Mouse (Mus musculus): ENCODE results near the gene Lman1l. TPM values are rescaled to one million over a fixed set of nuclear protein-coding genes. Genes with fewer than 3 reads are reported as not detected.

The Lman1l gene
- polyA plus RNA-seq, 1 experiment from 2014 or later: not detected

- 67% methylated on average over 8 of the region's 8 CpGs for WGBS
- Histone ChIP-seq H3K9ac (no peak overlapping the region), H3K4me1 (no peaks in the 10 kb centered on the region), H3K4me3 (replicated peaks) (no peak overlapping the region), H3K27ac (replicated peaks) (no peak overlapping the region), H3K4me2 (replicated peaks) (no peak overlapping the region), H3K27me3 (no peaks in the 10 kb centered on the region), H3K9me3 (replicated peaks) (no peaks in the 10 kb centered on the region), H3K36me3 (no peaks in the 10 kb centered on the region)
- ATAC-seq (ENCODE audit: insufficient number of reproducible peaks, low FRiP score, low TSS enrichment, low read depth): no peak; the same call in 1 of the 2 replicates
Observed at GRCm38 (mm10) chr9:57617556-57618169, 2.9 kb downstream of the Lman1l start.

DNA sequence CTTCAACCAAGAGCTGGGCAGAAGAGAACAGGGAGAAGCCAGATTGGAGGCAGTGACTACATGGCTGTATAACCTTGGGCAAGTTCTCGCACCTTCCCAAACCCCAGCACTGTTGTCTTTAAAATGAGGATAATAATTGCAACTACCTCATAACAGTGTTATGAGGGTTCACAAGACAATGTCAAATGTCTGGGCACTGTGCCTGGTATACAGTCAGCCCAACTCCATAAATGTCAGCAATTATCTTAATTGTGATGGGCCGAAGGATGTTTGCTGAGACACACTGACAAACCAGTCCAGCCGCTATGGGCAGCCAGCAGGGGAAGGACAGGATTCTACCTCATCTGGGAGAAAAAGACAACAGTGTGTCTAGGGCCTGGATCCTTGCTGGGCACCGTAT is 5.8 kb downstream of the Lman1l start:
- H3K36me3 ChIP-seq: no peaks in the 10 kb centered on the region
- ATAC-seq (ENCODE audit: insufficient number of reproducible peaks, low FRiP score, low TSS enrichment, low read depth): no peak
- H3K4me3 ChIP-seq (replicated peaks): no peak overlapping the region
- H3K9ac ChIP-seq: no peak overlapping the region
- H3K27me3 ChIP-seq: no peaks in the 10 kb centered on the region
- no peaks in the 10 kb centered on the region for H3K9me3 ChIP-seq (replicated peaks)
- H3K27ac ChIP-seq (replicated peaks): no peak overlapping the region
- H3K4me1 ChIP-seq: no peaks in the 10 kb centered on the region
- no peak overlapping the region for H3K4me2 ChIP-seq (replicated peaks)
- WGBS: 70% methylated on average over 4 of the region's 4 CpGs

DNA sequence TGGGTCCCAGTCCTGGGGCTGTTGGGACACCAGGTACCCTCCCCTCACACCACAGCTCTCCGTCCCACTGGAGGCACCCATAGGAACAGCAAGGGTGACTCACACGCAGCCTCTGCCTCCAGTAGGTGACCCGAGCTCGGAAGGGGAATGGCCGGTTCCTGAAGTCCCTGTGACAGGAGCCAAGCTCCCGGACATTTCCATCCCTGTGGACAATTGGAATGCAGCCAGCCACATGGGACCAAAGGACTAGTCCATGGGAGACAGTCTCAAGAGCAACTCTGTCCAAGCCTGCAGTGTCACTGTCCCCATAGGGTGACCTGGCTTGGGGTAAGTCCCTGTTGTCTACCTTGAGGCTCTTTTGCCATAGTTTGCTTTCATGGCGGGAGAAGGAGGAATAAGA is 6.6 kb downstream of the Lman1l start:
- no peak for ATAC-seq (ENCODE audit: insufficient number of reproducible peaks, low FRiP score, low TSS enrichment, low read depth)
- H3K9me3 ChIP-seq (replicated peaks): no peaks in the 10 kb centered on the region
- WGBS: 77% methylated on average over 7 of the region's 7 CpGs
- no peaks in the 10 kb centered on the region for H3K36me3 ChIP-seq
- H3K9ac ChIP-seq: no peak overlapping the region
- H3K27me3 ChIP-seq: no peaks in the 10 kb centered on the region
- H3K4me2 ChIP-seq (replicated peaks): no peak overlapping the region
- H3K4me1 ChIP-seq: no peaks in the 10 kb centered on the region
- no peak overlapping the region for H3K4me3 ChIP-seq (replicated peaks)
- H3K27ac ChIP-seq (replicated peaks): no peak overlapping the region

DNA sequence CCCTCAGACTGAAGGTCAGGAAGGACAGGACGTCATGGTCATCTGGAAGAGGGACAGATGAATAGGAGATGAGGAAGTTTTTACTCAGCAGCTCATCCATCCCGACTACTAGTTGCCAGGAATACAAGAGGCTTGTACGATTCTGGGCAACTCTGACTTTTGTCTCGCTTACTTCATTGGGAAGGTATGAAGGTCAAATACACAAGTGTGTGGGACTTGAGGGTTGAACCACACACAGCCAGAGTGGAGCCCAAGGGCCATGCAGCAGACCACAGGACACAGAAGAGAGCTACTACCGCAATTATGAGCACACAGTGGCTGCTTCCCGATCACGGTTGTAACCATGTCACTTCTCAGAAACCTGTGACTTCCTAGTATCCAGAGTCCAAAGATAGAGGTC is 8.0 kb downstream of the Lman1l start:
- Histone ChIP-seq H3K27ac (replicated peaks) (no peak overlapping the region), H3K36me3 (no peaks in the 10 kb centered on the region), H3K9ac (no peak overlapping the region), H3K27me3 (0 out of 2 replicates have a peak, but pooled peaks cover 4% of the 10 kb centered on the region), H3K9me3 (replicated peaks) (no peaks in the 10 kb centered on the region), H3K4me3 (replicated peaks) (no peak overlapping the region), H3K4me2 (replicated peaks) (no peak overlapping the region), H3K4me1 (no peaks in the 10 kb centered on the region)
- ATAC-seq (ENCODE audit: insufficient number of reproducible peaks, low FRiP score, low TSS enrichment, low read depth): no peak
- 78% methylated on average over 7 of the region's 7 CpGs for WGBS

- Histone ChIP-seq H3K9me3 (replicated peaks) (no peaks in the 10 kb centered on the region), H3K4me1 (peaks cover 4% of the 10 kb centered on the region), H3K27me3 (peaks cover 19% of the 10 kb centered on the region), H3K4me2 (replicated peaks) (no peak overlapping the region), H3K36me3 (no peaks in the 10 kb centered on the region), H3K9ac (no peak overlapping the region), H3K4me3 (replicated peaks) (no peak overlapping the region), H3K27ac (replicated peaks) (no peak overlapping the region)
- WGBS: 44% methylated on average over 3 of the region's 3 CpGs
- no peak for ATAC-seq (ENCODE audit: insufficient number of reproducible peaks, low FRiP score, low TSS enrichment, low read depth)
Observed at GRCm38 (mm10) chr9:57610359-57610826, 10.2 kb downstream of the Lman1l start.

GRCm38 (mm10) chr9:57609803-57610202 is 10.8 kb downstream of the Lman1l start:
- no peak overlapping the region for H3K4me2 ChIP-seq (replicated peaks)
- no peak overlapping the region for H3K9ac ChIP-seq
- H3K27ac ChIP-seq (replicated peaks): no peak overlapping the region
- no peaks in the 10 kb centered on the region for H3K36me3 ChIP-seq
- no peaks in the 10 kb centered on the region for H3K9me3 ChIP-seq (replicated peaks)
- WGBS: 62% methylated on average over 3 of the region's 3 CpGs
- peaks cover 4% of the 10 kb centered on the region for H3K4me1 ChIP-seq
- peaks cover 19% of the 10 kb centered on the region for H3K27me3 ChIP-seq
- no peak overlapping the region for H3K4me3 ChIP-seq (replicated peaks)
- no peak for ATAC-seq (ENCODE audit: insufficient number of reproducible peaks, low FRiP score, low TSS enrichment, low read depth)

GRCm38 (mm10) chr9:57606139-57606851 is 14.3 kb downstream of the Lman1l start, which contains the start of gene Cplx3:
TSS of gene Cplx3 (minus strand) at chr9:57606281.
- no peak within 1 kb of the TSS for H3K27ac ChIP-seq (replicated peaks)
- no peak within 1 kb of the TSS for H3K9ac ChIP-seq
- H3K4me2 ChIP-seq (replicated peaks): no peak within 1 kb of the TSS
- H3K4me3 ChIP-seq (replicated peaks): no peak within 1 kb of the TSS
- no peaks in the 10 kb centered on the region for H3K36me3 ChIP-seq
- peaks cover 9% of the 10 kb centered on the region for H3K4me1 ChIP-seq
- 4% methylated on average over 24 of the region's 24 CpGs for WGBS
- H3K27me3 ChIP-seq: peaks cover 23% of the 10 kb centered on the region
- ATAC-seq (ENCODE audit: insufficient number of reproducible peaks, low FRiP score, low TSS enrichment, low read depth): no peak; the same call in 1 of the 2 replicates
- no peaks in the 10 kb centered on the region for H3K9me3 ChIP-seq (replicated peaks)

GRCm38 (mm10) chr9:57605503-57605902 is 15.1 kb downstream of the Lman1l start:
- H3K27ac ChIP-seq (replicated peaks): no peak overlapping the region
- ATAC-seq (ENCODE audit: insufficient number of reproducible peaks, low FRiP score, low TSS enrichment, low read depth): no peak
- H3K27me3 ChIP-seq: peaks cover 23% of the 10 kb centered on the region
- H3K4me3 ChIP-seq (replicated peaks): no peak overlapping the region
- H3K36me3 ChIP-seq: no peaks in the 10 kb centered on the region
- H3K9me3 ChIP-seq (replicated peaks): no peaks in the 10 kb centered on the region
- no peak overlapping the region for H3K4me2 ChIP-seq (replicated peaks)
- WGBS: 13% methylated on average over 9 of the region's 9 CpGs
- H3K9ac ChIP-seq: no peak overlapping the region
- H3K4me1 ChIP-seq: peaks cover 9% of the 10 kb centered on the region

DNA sequence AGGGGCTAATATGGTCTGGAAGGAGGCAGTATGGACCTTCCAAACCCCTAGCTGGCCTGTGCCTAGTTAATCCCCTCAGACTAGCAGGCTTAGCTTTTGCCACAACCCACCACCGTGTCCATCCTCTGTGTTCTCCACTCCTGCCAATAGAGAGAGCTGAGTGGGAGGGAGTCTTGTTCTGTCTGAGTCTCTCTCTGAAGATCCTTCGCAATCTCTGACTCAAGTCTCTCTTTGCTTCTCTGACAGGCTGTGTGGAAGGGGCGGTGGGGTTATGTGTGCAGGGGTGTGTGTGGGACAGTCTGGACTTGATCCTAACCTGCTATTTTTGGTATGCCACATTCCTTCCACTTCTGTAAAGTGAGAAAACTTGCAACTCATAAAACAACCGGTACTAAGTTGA is 15.7 kb downstream of the Lman1l start:
- H3K27ac ChIP-seq (replicated peaks): no peak overlapping the region
- no peaks in the 10 kb centered on the region for H3K36me3 ChIP-seq
- no peak for ATAC-seq (ENCODE audit: insufficient number of reproducible peaks, low FRiP score, low TSS enrichment, low read depth)
- no peak overlapping the region for H3K4me2 ChIP-seq (replicated peaks)
- 74% methylated on average over 4 of the region's 4 CpGs for WGBS
- no peak overlapping the region for H3K4me3 ChIP-seq (replicated peaks)
- peaks cover 23% of the 10 kb centered on the region for H3K27me3 ChIP-seq
- no peak overlapping the region for H3K9ac ChIP-seq
- H3K4me1 ChIP-seq: peaks cover 9% of the 10 kb centered on the region
- no peaks in the 10 kb centered on the region for H3K9me3 ChIP-seq (replicated peaks)

DNA sequence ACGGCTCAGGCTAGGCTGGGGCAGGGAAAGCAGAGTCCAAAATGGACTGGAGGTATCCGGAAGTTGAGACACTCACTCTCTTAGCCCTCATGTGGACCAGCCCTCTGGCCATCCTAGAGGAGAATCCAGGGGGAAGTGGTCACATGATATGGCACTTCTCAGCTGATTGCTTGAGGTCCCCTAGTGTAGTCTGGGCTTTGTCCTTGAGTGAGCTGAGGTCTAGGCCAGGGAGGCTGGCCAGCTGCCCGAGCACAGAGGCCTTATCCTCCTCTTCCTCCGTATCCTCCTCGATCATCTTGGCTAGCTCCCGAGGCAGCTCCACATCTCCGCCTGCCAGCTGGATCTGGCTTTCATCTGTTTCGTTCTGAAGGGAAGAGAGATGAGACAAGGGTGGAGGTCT is 18.5 kb downstream of the Lman1l start:
- Histone ChIP-seq H3K4me2 (replicated peaks) (no peak overlapping the region), H3K4me3 (replicated peaks) (no peak overlapping the region), H3K9me3 (replicated peaks) (no peaks in the 10 kb centered on the region), H3K9ac (no peak overlapping the region), H3K27ac (replicated peaks) (no peak overlapping the region), H3K27me3 (peaks cover 18% of the 10 kb centered on the region), H3K36me3 (no peaks in the 10 kb centered on the region), H3K4me1 (peaks cover 9% of the 10 kb centered on the region)
- ATAC-seq (ENCODE audit: insufficient number of reproducible peaks, low FRiP score, low TSS enrichment, low read depth): no peak
- 60% methylated on average over 8 of the region's 8 CpGs for WGBS

GRCm38 (mm10) chr9:57601353-57601706 is 19.2 kb downstream of the Lman1l start:
- no peak overlapping the region for H3K4me2 ChIP-seq (replicated peaks)
- no peak for ATAC-seq (ENCODE audit: insufficient number of reproducible peaks, low FRiP score, low TSS enrichment, low read depth)
- WGBS: 20% methylated on average over 2 of the region's 2 CpGs
- no peaks in the 10 kb centered on the region for H3K9me3 ChIP-seq (replicated peaks)
- H3K4me3 ChIP-seq (replicated peaks): no peak overlapping the region
- H3K27me3 ChIP-seq: peaks cover 12% of the 10 kb centered on the region
- peaks cover 8% of the 10 kb centered on the region for H3K4me1 ChIP-seq
- no peak overlapping the region for H3K9ac ChIP-seq
- H3K36me3 ChIP-seq: no peaks in the 10 kb centered on the region
- H3K27ac ChIP-seq (replicated peaks): no peak overlapping the region

Data from embryonic facial prominence, embryonic 15.5 days (tissue).